ENCODE assay signal across 23 mouse cellular contexts in genomic region chr19:56381407-56381806, GRCm38 (mm10).
"Had no signal": no experiment of that assay in that cellular context is flagged by ENCODE, and none has a peak within 500 bp of the region (broad histone marks: within the 10 kb centered on the region; RNA-seq: fewer than 3 reads in every experiment).

No protein-coding gene starts in this region.

- ATAC-seq: hindbrain, postnatal 0 days; intestine, embryonic 15.5 days; intestine, postnatal 0 days had no signal

- H3K4me3 ChIP-seq: heart, embryonic 10.5 days; heart, embryonic 13.5 days; heart, embryonic 15.5 days; hindbrain, embryonic 13.5 days; hindbrain, embryonic 15.5 days; intestine, embryonic 15.5 days; layer of hippocampus, adult 2 months; left cerebral cortex, adult 2 months; limb, embryonic 10.5 days; limb, embryonic 12.5 days; liver, embryonic 15.5 days had no signal

- H3K27ac ChIP-seq: heart, embryonic 10.5 days; heart, embryonic 13.5 days; heart, embryonic 15.5 days; hindbrain, embryonic 13.5 days; hindbrain, embryonic 15.5 days; hindbrain, postnatal 0 days; intestine, embryonic 15.5 days; kidney, postnatal 0 days; layer of hippocampus, adult 2 months; left cerebral cortex, adult 2 months; limb, embryonic 10.5 days; limb, embryonic 12.5 days; liver, embryonic 15.5 days had no signal

- DNase-seq: gastrocnemius, postnatal 10 days; gastrocnemius, postnatal 25 days; heart, adult 18-20 months; heart, postnatal 14 days; heart, postnatal 36 days; kidney, adult 18-20 months; kidney, adult 8-10 months; kidney, postnatal 14 days; kidney, postnatal 36 days had no signal

- H3K27me3 ChIP-seq: heart, embryonic 13.5 days; heart, embryonic 15.5 days; hindbrain, embryonic 13.5 days; hindbrain, embryonic 15.5 days; intestine, embryonic 15.5 days; limb, embryonic 12.5 days had no signal

- H3K4me2 ChIP-seq: heart, embryonic 13.5 days; heart, embryonic 15.5 days; hindbrain, embryonic 13.5 days; hindbrain, embryonic 15.5 days; intestine, embryonic 15.5 days; limb, embryonic 12.5 days; liver, embryonic 15.5 days had no signal

- H3K9me3 ChIP-seq: heart, embryonic 10.5 days; heart, embryonic 15.5 days; hindbrain, embryonic 13.5 days; hindbrain, embryonic 15.5 days; intestine, embryonic 15.5 days; limb, embryonic 10.5 days; limb, embryonic 12.5 days; liver, embryonic 15.5 days had no signal

- H3K36me3 ChIP-seq: hindbrain, embryonic 13.5 days; hindbrain, embryonic 15.5 days; intestine, embryonic 15.5 days; limb, embryonic 10.5 days; limb, embryonic 12.5 days; liver, embryonic 15.5 days had no signal

- H3K4me1 ChIP-seq: hindbrain, embryonic 13.5 days; hindbrain, embryonic 15.5 days; intestine, embryonic 15.5 days; limb, embryonic 12.5 days had no signal

- H3K9ac ChIP-seq: heart, embryonic 13.5 days; heart, embryonic 15.5 days; hindbrain, embryonic 13.5 days; hindbrain, embryonic 15.5 days; intestine, embryonic 15.5 days; limb, embryonic 12.5 days; liver, embryonic 15.5 days had no signal
